8 mouse cellular contexts compared by ENCODE assay signal in genomic region chr5:113099546-113099945, GRCm38 (mm10). TPM values are rescaled to one million over a fixed set of nuclear protein-coding genes. Genes with fewer than 3 reads are reported as not detected.
DNase-seq lines count a peak whose midpoint lies in the region; ATAC-seq lines count a peak whose summit lies in the region.

No protein-coding gene starts in this region.

- ATAC-seq in kidney, embryonic 16.5 days (ENCODE audit: low FRiP score, low TSS enrichment): peak; percentile 16; the same call in 1 of the 2 replicates
- peak; percentile 44; the same call in 1 of the 2 replicates for ATAC-seq in liver, embryonic 11.5 days (replicated peaks; ENCODE audit: low FRiP score)
- ATAC-seq in stomach, embryonic 15.5 days (ENCODE audit: insufficient read depth, low FRiP score, low read depth): peak; percentile 18; the same call in 1 of the 2 replicates

- DNase-seq in 416B (ENCODE audit: low read depth): peak; percentile 87
- peak; percentile 91 for DNase-seq in adrenal gland, postnatal 25 days
- peak; percentile 91 for DNase-seq in embryonic facial prominence, embryonic 10.5 days (ENCODE audit: low spot score)
- DNase-seq in heart, adult 8-10 months (ENCODE audit: low spot score): peak; percentile 89
- peak; percentile 87 for DNase-seq in liver, embryonic 11.5 days (ENCODE audit: low spot score)
- peak; percentile 94 for DNase-seq in neural tube, embryonic 10.5 days (ENCODE audit: extremely low spot score, low spot score)

- H3K4me3 ChIP-seq in embryonic facial prominence, embryonic 10.5 days: no peak overlapping the region
- no peak overlapping the region for H3K4me3 ChIP-seq in kidney, embryonic 16.5 days (ENCODE audit: low read length)
- no peak overlapping the region for H3K4me3 ChIP-seq in liver, embryonic 11.5 days (ENCODE audit: low read depth, low read length)
- no peak overlapping the region for H3K4me3 ChIP-seq in stomach, embryonic 15.5 days (replicated peaks)

- H3K9me3 ChIP-seq in embryonic facial prominence, embryonic 10.5 days: no peaks in the 10 kb centered on the region
- no peaks in the 10 kb centered on the region for H3K9me3 ChIP-seq in kidney, embryonic 16.5 days (ENCODE audit: low read length)
- no peaks in the 10 kb centered on the region for H3K9me3 ChIP-seq in liver, embryonic 11.5 days (ENCODE audit: control insufficient read depth, low read length)
- no peaks in the 10 kb centered on the region for H3K9me3 ChIP-seq in stomach, embryonic 15.5 days

- H3K4me2 ChIP-seq in kidney, embryonic 16.5 days (replicated peaks; ENCODE audit: low read depth, low read length): no peak overlapping the region
- no peak overlapping the region for H3K4me2 ChIP-seq in liver, embryonic 11.5 days
- H3K4me2 ChIP-seq in stomach, embryonic 15.5 days: no peak overlapping the region

- no peaks in the 10 kb centered on the region for H3K27me3 ChIP-seq in embryonic facial prominence, embryonic 10.5 days (replicated peaks; ENCODE audit: low read depth, poor library complexity, severe bottlenecking)
- H3K27me3 ChIP-seq in kidney, embryonic 16.5 days (ENCODE audit: insufficient read depth, low read length): no peaks in the 10 kb centered on the region
- H3K27me3 ChIP-seq in liver, embryonic 11.5 days (replicated peaks; ENCODE audit: control insufficient read depth, insufficient read depth, low read length): no peaks in the 10 kb centered on the region
- H3K27me3 ChIP-seq in stomach, embryonic 15.5 days (replicated peaks): no peaks in the 10 kb centered on the region

- WGBS in embryonic facial prominence, embryonic 10.5 days: 29% methylated on average over 1 of the region's 1 CpGs
- WGBS in kidney, embryonic 16.5 days: 6% methylated on average over 1 of the region's 1 CpGs
- WGBS in liver, embryonic 11.5 days: 24% methylated on average over 1 of the region's 1 CpGs
- WGBS in stomach, embryonic 15.5 days: 22% methylated on average over 1 of the region's 1 CpGs

- no peak overlapping the region for H3K9ac ChIP-seq in kidney, embryonic 16.5 days (replicated peaks; ENCODE audit: low read length)
- H3K9ac ChIP-seq in liver, embryonic 11.5 days (ENCODE audit: low read depth, low read length): no peak overlapping the region
- no peak overlapping the region for H3K9ac ChIP-seq in stomach, embryonic 15.5 days

- no peak overlapping the region for H3K27ac ChIP-seq in embryonic facial prominence, embryonic 10.5 days (replicated peaks)
- no peak overlapping the region for H3K27ac ChIP-seq in kidney, embryonic 16.5 days (ENCODE audit: low read length)
- H3K27ac ChIP-seq in liver, embryonic 11.5 days (ENCODE audit: low read depth, low read length): no peak overlapping the region
- no peak overlapping the region for H3K27ac ChIP-seq in stomach, embryonic 15.5 days

- H3K36me3 ChIP-seq in embryonic facial prominence, embryonic 10.5 days (replicated peaks): peaks cover 7% of the 10 kb centered on the region; the same call in 1 of the 2 replicates
- H3K36me3 ChIP-seq in kidney, embryonic 16.5 days (ENCODE audit: insufficient read depth, low read length): peaks cover 19% of the 10 kb centered on the region; the same call in 1 of the 2 replicates
- H3K36me3 ChIP-seq in liver, embryonic 11.5 days (ENCODE audit: control insufficient read depth, insufficient read depth, low read length): no peaks in the 10 kb centered on the region; the same call in 1 of the 2 replicates
- peaks cover 12% of the 10 kb centered on the region; the same call in 1 of the 2 replicates for H3K36me3 ChIP-seq in stomach, embryonic 15.5 days

- peaks cover 18% of the 10 kb centered on the region for H3K4me1 ChIP-seq in embryonic facial prominence, embryonic 10.5 days
- H3K4me1 ChIP-seq in kidney, embryonic 16.5 days (ENCODE audit: insufficient read depth, low read length): 0 out of 2 replicates have a peak, but pooled peaks cover 2% of the 10 kb centered on the region
- H3K4me1 ChIP-seq in liver, embryonic 11.5 days (replicated peaks; ENCODE audit: control insufficient read depth, insufficient read depth, low read length): no peaks in the 10 kb centered on the region
- H3K4me1 ChIP-seq in stomach, embryonic 15.5 days: 0 out of 2 replicates have a peak, but pooled peaks cover 4% of the 10 kb centered on the region

RNA-seq across cellular contexts. Expression of gene Crybb3, which starts 18.2 kb away (rescaled TPM):
- total RNA-seq in adrenal gland, postnatal 25 days (2021): 0.70 TPM in 1 of 2 replicates, not detected in the other
- polyA plus RNA-seq in embryonic facial prominence, embryonic 10.5 days (2016; fragmentation: Nextera tagmentation; extraction: Ambion mirVana): 0.97 and 1.0 TPM in 2 replicates
- total RNA-seq in heart, adult 8-10 months (2022): 1 to 10 TPM in 1 of 4 experiments, under 1 TPM in 3; 0.92 to 1.3 (median 0.93) TPM
- 0.69 and 1.1 TPM in 2 replicates for polyA plus RNA-seq in kidney, embryonic 16.5 days (2015; fragmentation: Nextera tagmentation; extraction: Ambion mirVana)
- polyA plus RNA-seq in liver, embryonic 11.5 days (2014; fragmentation: Nextera tagmentation; extraction: Ambion mirVana): 0.27 and 0.49 TPM in 2 replicates
- polyA plus RNA-seq in stomach, embryonic 15.5 days (2015; fragmentation: Nextera tagmentation; extraction: Ambion mirVana): 1.1 and 1.2 TPM in 2 replicates

RNA-seq across cellular contexts. Expression of gene Crybb2, which starts 29.6 kb away (rescaled TPM):
- not detected in 2 replicates for total RNA-seq in adrenal gland, postnatal 25 days (2021)
- not detected in 2 replicates for polyA plus RNA-seq in embryonic facial prominence, embryonic 10.5 days (2016; fragmentation: Nextera tagmentation; extraction: Ambion mirVana)
- not detected for total RNA-seq in heart, adult 8-10 months (2022)
- not detected in 2 replicates for polyA plus RNA-seq in kidney, embryonic 16.5 days (2015; fragmentation: Nextera tagmentation; extraction: Ambion mirVana)
- not detected in 2 replicates for polyA plus RNA-seq in liver, embryonic 11.5 days (2014; fragmentation: Nextera tagmentation; extraction: Ambion mirVana)
- polyA plus RNA-seq in stomach, embryonic 15.5 days (2015; fragmentation: Nextera tagmentation; extraction: Ambion mirVana): not detected in 2 replicates
